Mouse (Mus musculus): Measurements from ENCODE around the gene Esrra.

The Esrra gene

GRCm38 (mm10) chr19:6877965-6878364 lies 43.6 kb downstream of the Esrra start:
- TF ChIP-seq NANOG (IDR thresholded peaks at IDR 0.05; ENCODE audit: borderline replicate concordance, low read length) = no peak
- no peak for TF ChIP-seq POU5F1 (IDR thresholded peaks at IDR 0.05; ENCODE audit: borderline replicate concordance, low read length)
- TF ChIP-seq CTCF (conservative IDR thresholded peaks at IDR 0.05; ENCODE audit: low read length) = no peak
- Histone ChIP-seq H3K36me3 (ENCODE audit: insufficient read depth, low read length) (no peaks in the 10 kb centered on the region), H3K27me3 (ENCODE audit: insufficient read depth, low read length) (0 out of 2 replicates have a peak, but pooled peaks cover 2% of the 10 kb centered on the region), H3K4me3 (replicated peaks; ENCODE audit: low read length) (no peak overlapping the region), H3K9me3 (ENCODE audit: low read length) (no peaks in the 10 kb centered on the region), H3K4me1 (replicated peaks; ENCODE audit: low read depth, low read length) (peaks cover 10% of the 10 kb centered on the region; the same call in 1 of the 2 replicates)

GRCm38 (mm10) chr19:6876799-6877198 lies 44.8 kb downstream of the Esrra start:
- H3K36me3 ChIP-seq (ENCODE audit: insufficient read depth, low read length) = no peaks in the 10 kb centered on the region
- no peaks in the 10 kb centered on the region for H3K9me3 ChIP-seq (ENCODE audit: low read length)
- peaks cover 15% of the 10 kb centered on the region for H3K4me1 ChIP-seq (replicated peaks; ENCODE audit: low read depth, low read length)
- H3K27me3 ChIP-seq (ENCODE audit: insufficient read depth, low read length) = 0 out of 2 replicates have a peak, but pooled peaks cover 2% of the 10 kb centered on the region
- no peak overlapping the region for H3K4me3 ChIP-seq (replicated peaks; ENCODE audit: low read length)
- no peak for TF ChIP-seq NANOG (IDR thresholded peaks at IDR 0.05; ENCODE audit: borderline replicate concordance, low read length)
- no peak for TF ChIP-seq POU5F1 (IDR thresholded peaks at IDR 0.05; ENCODE audit: borderline replicate concordance, low read length)
- TF ChIP-seq CTCF (conservative IDR thresholded peaks at IDR 0.05; ENCODE audit: low read length) = no peak

GRCm38 (mm10) chr19:6875834-6876233 lies 45.8 kb downstream of the Esrra start:
- H3K4me3 ChIP-seq (replicated peaks; ENCODE audit: low read length) = no peak overlapping the region
- TF ChIP-seq CTCF (conservative IDR thresholded peaks at IDR 0.05; ENCODE audit: low read length) (no peak), NANOG (IDR thresholded peaks at IDR 0.05; ENCODE audit: borderline replicate concordance, low read length) (no peak), POU5F1 (IDR thresholded peaks at IDR 0.05; ENCODE audit: borderline replicate concordance, low read length) (no peak)
- H3K27me3 ChIP-seq (ENCODE audit: insufficient read depth, low read length) = 0 out of 2 replicates have a peak, but pooled peaks cover 2% of the 10 kb centered on the region
- H3K36me3 ChIP-seq (ENCODE audit: insufficient read depth, low read length) = no peaks in the 10 kb centered on the region
- peaks cover 23% of the 10 kb centered on the region for H3K4me1 ChIP-seq (replicated peaks; ENCODE audit: low read depth, low read length)
- no peaks in the 10 kb centered on the region for H3K9me3 ChIP-seq (ENCODE audit: low read length)

- Histone ChIP-seq H3K4me1 (replicated peaks; ENCODE audit: low read depth, low read length) (peaks cover 27% of the 10 kb centered on the region), H3K9me3 (ENCODE audit: low read length) (no peaks in the 10 kb centered on the region), H3K4me3 (replicated peaks; ENCODE audit: low read length) (no peak overlapping the region), H3K27me3 (ENCODE audit: insufficient read depth, low read length) (0 out of 2 replicates have a peak, but pooled peaks cover 2% of the 10 kb centered on the region), H3K36me3 (ENCODE audit: insufficient read depth, low read length) (no peaks in the 10 kb centered on the region)
- TF ChIP-seq NANOG (IDR thresholded peaks at IDR 0.05; ENCODE audit: borderline replicate concordance, low read length) (no peak), CTCF (conservative IDR thresholded peaks at IDR 0.05; ENCODE audit: low read length) (no peak), POU5F1 (IDR thresholded peaks at IDR 0.05; ENCODE audit: borderline replicate concordance, low read length) (no peak)
These were observed 47.4 kb downstream of the Esrra start for GRCm38 (mm10) chr19:6874257-6874656.

GRCm38 (mm10) chr19:6872701-6873100 lies 48.9 kb downstream of the Esrra start:
- Histone ChIP-seq H3K4me3 (replicated peaks; ENCODE audit: low read length) (no peak overlapping the region), H3K36me3 (ENCODE audit: insufficient read depth, low read length) (no peaks in the 10 kb centered on the region), H3K4me1 (replicated peaks; ENCODE audit: low read depth, low read length) (peaks cover 29% of the 10 kb centered on the region), H3K27me3 (ENCODE audit: insufficient read depth, low read length) (no peaks in the 10 kb centered on the region), H3K9me3 (ENCODE audit: low read length) (no peaks in the 10 kb centered on the region)
- TF ChIP-seq NANOG (IDR thresholded peaks at IDR 0.05; ENCODE audit: borderline replicate concordance, low read length) = no peak
- no peak for TF ChIP-seq POU5F1 (IDR thresholded peaks at IDR 0.05; ENCODE audit: borderline replicate concordance, low read length)
- TF ChIP-seq CTCF (conservative IDR thresholded peaks at IDR 0.05; ENCODE audit: low read length) = no peak

GRCm38 (mm10) chr19:6871574-6872271 lies 49.9 kb downstream of the Esrra start:
- H3K36me3 ChIP-seq (ENCODE audit: insufficient read depth, low read length) = no peaks in the 10 kb centered on the region
- no peaks in the 10 kb centered on the region for H3K27me3 ChIP-seq (ENCODE audit: insufficient read depth, low read length)
- H3K4me3 ChIP-seq (replicated peaks; ENCODE audit: low read length) = no peak overlapping the region
- no peaks in the 10 kb centered on the region for H3K9me3 ChIP-seq (ENCODE audit: low read length)
- TF ChIP-seq NANOG (IDR thresholded peaks at IDR 0.05; ENCODE audit: borderline replicate concordance, low read length) (no peak), POU5F1 (IDR thresholded peaks at IDR 0.05; ENCODE audit: borderline replicate concordance, low read length) (no peak), CTCF (conservative IDR thresholded peaks at IDR 0.05; ENCODE audit: low read length) (peak; percentile 45)
- peaks cover 29% of the 10 kb centered on the region for H3K4me1 ChIP-seq (replicated peaks; ENCODE audit: low read depth, low read length)

- peaks cover 4% of the 10 kb centered on the region; the same call in 1 of the 2 replicates for H3K9me3 ChIP-seq (ENCODE audit: low read length)
- no peak overlapping the region for H3K4me3 ChIP-seq (replicated peaks; ENCODE audit: low read length)
- no peak for TF ChIP-seq POU5F1 (IDR thresholded peaks at IDR 0.05; ENCODE audit: borderline replicate concordance, low read length)
- TF ChIP-seq CTCF (conservative IDR thresholded peaks at IDR 0.05; ENCODE audit: low read length) = no peak
- TF ChIP-seq NANOG (IDR thresholded peaks at IDR 0.05; ENCODE audit: borderline replicate concordance, low read length) = no peak
- H3K4me1 ChIP-seq (replicated peaks; ENCODE audit: low read depth, low read length) = peaks cover 37% of the 10 kb centered on the region
- H3K36me3 ChIP-seq (ENCODE audit: insufficient read depth, low read length) = no peaks in the 10 kb centered on the region
- no peaks in the 10 kb centered on the region for H3K27me3 ChIP-seq (ENCODE audit: insufficient read depth, low read length)
These were observed 52.3 kb downstream of the Esrra start for GRCm38 (mm10) chr19:6869355-6869754.

GRCm38 (mm10) chr19:6861451-6861850 lies 60.2 kb downstream of the Esrra start:
- no peak for TF ChIP-seq POU5F1 (IDR thresholded peaks at IDR 0.05; ENCODE audit: borderline replicate concordance, low read length)
- no peak for TF ChIP-seq NANOG (IDR thresholded peaks at IDR 0.05; ENCODE audit: borderline replicate concordance, low read length)
- no peak for TF ChIP-seq CTCF (conservative IDR thresholded peaks at IDR 0.05; ENCODE audit: low read length)
- Histone ChIP-seq H3K27me3 (ENCODE audit: insufficient read depth, low read length) (0 out of 2 replicates have a peak, but pooled peaks cover 4% of the 10 kb centered on the region), H3K4me3 (replicated peaks; ENCODE audit: low read length) (no peak overlapping the region), H3K9me3 (ENCODE audit: low read length) (peaks cover 4% of the 10 kb centered on the region; the same call in 1 of the 2 replicates), H3K4me1 (replicated peaks; ENCODE audit: low read depth, low read length) (peaks cover 27% of the 10 kb centered on the region), H3K36me3 (ENCODE audit: insufficient read depth, low read length) (no peaks in the 10 kb centered on the region)
